Mouse (Mus musculus) MEL-GATA-1-ER (cell line): ENCODE results near the gene Dnajb4.
A peak's percentile ranks its signal among the peaks of the same experiment; 100 is the strongest.
"Not testable (repeated sequence)": the region's sequence is repeated elsewhere in the genome, so short reads cannot be mapped to it uniquely, and the experiment has no call there.

ENCODE experiments used
- DNase-seq: peaks from one replicate; pipeline ENCODE4 v3.0.0-alpha.2; 2012; ENCODE audit warnings: low read depth; ENCODE audit errors: extremely low read depth

Dnajb4 gene

GRCm38 (mm10) chr3:152147085-152147831, 62.8 kb downstream of the Dnajb4 start:
- no peak for DNase-seq

GRCm38 (mm10) chr3:152145186-152145585, 64.9 kb downstream of the Dnajb4 start:
- DNase-seq = no peak

DNA sequence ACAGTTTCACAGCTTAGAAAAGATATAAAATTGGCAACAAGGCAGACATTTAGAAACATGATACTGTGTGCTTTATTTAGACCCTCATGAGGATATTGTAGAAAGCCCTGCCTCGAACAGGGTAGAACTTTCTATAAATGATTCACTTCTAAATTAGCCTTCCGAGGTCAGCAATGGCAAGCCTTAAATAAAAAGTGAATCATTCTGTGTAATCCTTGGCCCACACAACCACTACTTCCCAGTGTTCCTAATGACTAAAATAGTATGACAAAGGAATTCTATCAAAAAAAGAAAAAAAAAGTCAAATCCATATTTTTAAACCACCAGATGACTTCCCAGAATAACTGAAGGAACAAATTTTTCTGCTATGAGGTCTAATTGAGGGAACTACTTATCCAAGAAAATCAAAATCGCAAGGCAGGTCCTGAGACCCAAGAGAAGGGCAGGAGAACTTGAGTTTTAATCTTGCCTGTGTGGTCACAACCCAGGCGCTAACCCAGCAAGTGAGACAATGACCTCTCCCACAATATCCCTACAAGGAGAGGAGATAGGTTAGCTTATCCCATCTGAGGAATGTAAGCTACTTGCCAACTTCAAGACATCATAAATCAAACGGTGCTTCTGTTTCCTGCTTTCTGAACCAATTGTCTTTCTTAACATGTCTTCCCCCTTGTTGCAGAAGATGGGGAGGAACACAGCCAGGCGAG, 67.0 kb downstream of the Dnajb4 start:
- no peak for DNase-seq

DNA sequence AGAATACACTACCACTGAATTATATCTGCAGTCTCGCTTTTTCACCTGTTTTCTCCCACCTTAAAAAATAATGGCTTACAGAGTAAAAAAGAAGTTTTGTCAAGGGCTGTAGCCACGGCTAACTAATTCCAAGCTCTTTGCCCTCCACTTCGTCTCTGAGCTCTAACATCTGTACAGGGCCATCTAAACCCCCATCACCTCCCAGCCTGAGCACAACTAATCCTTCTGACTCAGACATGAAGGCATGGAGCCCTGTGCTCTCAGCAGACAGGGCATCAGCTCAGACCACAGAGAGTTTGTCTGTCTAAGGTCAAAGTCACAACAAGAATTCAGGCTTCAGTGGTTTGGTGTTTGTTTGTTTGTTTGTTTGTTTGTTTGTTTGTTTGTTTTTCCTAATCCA, 68.0 kb downstream of the Dnajb4 start:
- no peak for DNase-seq

DNA sequence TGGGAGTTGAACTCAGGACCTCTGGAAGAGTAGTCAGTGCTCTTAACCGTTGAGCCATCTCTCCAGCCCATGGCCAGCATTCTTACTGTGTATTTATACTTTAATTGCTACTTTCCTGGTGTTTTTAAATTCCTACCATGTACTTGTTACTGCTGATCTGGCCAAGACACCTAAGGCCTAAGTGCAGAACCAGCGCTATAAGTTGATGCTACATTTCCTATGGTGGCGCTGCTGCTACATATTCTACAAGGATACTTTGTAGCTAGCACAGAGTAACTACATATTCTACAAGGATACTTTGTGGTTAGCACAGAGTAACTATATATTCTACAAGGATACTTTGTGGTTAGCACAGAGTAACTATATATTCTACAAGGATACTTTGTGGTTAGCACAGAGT, 70.8 kb downstream of the Dnajb4 start:
- not testable (repeated sequence) for DNase-seq

GRCm38 (mm10) chr3:152136106-152136505, 74.0 kb downstream of the Dnajb4 start:
- DNase-seq = not testable (repeated sequence)

GRCm38 (mm10) chr3:152133621-152134020, 76.5 kb downstream of the Dnajb4 start:
- DNase-seq = peak; percentile 46

DNA sequence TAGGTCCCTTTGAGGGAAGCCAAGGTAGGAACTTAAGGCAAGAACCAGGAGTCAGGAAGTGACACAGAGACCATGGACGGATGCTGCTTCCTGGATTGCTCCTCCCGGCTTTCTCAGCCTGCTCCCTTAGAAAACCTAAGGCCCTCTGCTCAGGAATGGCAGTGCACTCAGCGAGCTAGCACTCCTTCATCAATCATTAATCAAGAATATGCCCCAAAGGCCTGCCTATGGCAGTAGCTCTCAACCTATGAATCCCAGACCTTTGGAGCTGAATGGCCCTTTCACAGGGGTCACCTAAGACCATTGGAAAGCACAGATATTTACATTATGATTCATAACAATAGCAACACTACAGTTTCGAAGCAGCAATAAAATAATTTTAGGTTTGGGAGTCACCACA, 79.1 kb downstream of the Dnajb4 start:
- no peak for DNase-seq

- not testable (repeated sequence) for DNase-seq
Observed at GRCm38 (mm10) chr3:152129426-152129825, 80.7 kb downstream of the Dnajb4 start.

- DNase-seq = no peak
Observed at GRCm38 (mm10) chr3:152128631-152129030, 81.5 kb downstream of the Dnajb4 start.
